Mouse (Mus musculus) cerebellum, adult 2 months (tissue): Measurements from ENCODE around the gene Ep400.

Experiments
- CTCF ChIP-seq: fragments of 200-500 bp; IDR thresholded peaks from 2 replicates; pipeline ENCODE4 v1.5.1; 2011; ENCODE audit warnings: low read depth, mild to moderate bottlenecking, control low read depth, low read length, moderate library complexity, borderline replicate concordance; ENCODE audit not compliant: insufficient read depth
- POLR2A ChIP-seq: fragments of 200-500 bp; IDR thresholded peaks from 2 replicates; pipeline ENCODE4 v1.6.1; 2011; ENCODE audit warnings: low read length, control low read depth, borderline replicate concordance; ENCODE audit not compliant: insufficient read depth

- TF ChIP-seq POLR2A: no peak
- TF ChIP-seq CTCF: no peak
Measured at GRCm38 (mm10) chr5:110780761-110781528, 10.4 kb upstream of the Ep400 start.
